ENCODE assay signal across 23 mouse cellular contexts in genomic region chr16:66487194-66487944, GRCm38 (mm10).
A peak's percentile ranks its signal among the peaks of the same experiment; 100 is the strongest.
DNase-seq lines count a peak whose midpoint lies in the region; ATAC-seq and TF ChIP-seq lines count a peak whose summit lies in the region.
"Had no signal": no experiment of that assay in that cellular context is flagged by ENCODE, and none has a peak within 500 bp of the region (broad histone marks: within the 10 kb centered on the region; RNA-seq: fewer than 3 reads in every experiment).

No protein-coding gene starts in this region.

- no peak for DNase-seq in frontal cortex, postnatal 14 days (ENCODE audit: low spot score in 2 of 2)
- DNase-seq in brain, adult 2 months (ENCODE audit: low read depth, low spot score), result peak; percentile 8
- peak; percentile 18 for DNase-seq in midbrain, embryonic 14.5 days
- DNase-seq in heart, adult 2 months, result no peak
- no peak for DNase-seq in ovary, postnatal 14 days (ENCODE audit: low spot score)
- DNase-seq: adrenal gland, postnatal 25 days; cerebellum, adult 11 months; cerebellum, postnatal 25 days; gastrocnemius, postnatal 14 days; heart, adult 11 months; kidney, adult 18-20 months; layer of hippocampus, adult 9-11 months; liver, postnatal 0 days; right cerebral cortex, postnatal 25 days; spleen, adult 18-20 months had no signal

- intact Hi-C loops in heart, adult 2 months (cut with DNase I), result no loop called here

- TF ChIP-seq CTCF in heart, adult 2 months (IDR thresholded peaks at IDR 0.05), result no peak

- H3K27ac ChIP-seq in forebrain, embryonic 13.5 days, result no peak overlapping the region
- H3K27ac ChIP-seq in midbrain, embryonic 14.5 days (replicated peaks; ENCODE audit: low read depth, low read length), result no peak overlapping the region
- no peak overlapping the region for H3K27ac ChIP-seq in heart, adult 2 months
- H3K27ac ChIP-seq: hindbrain, embryonic 14.5 days; macrophage; neural tube, embryonic 15.5 days had no signal

- no peak overlapping the region for H3K9ac ChIP-seq in forebrain, embryonic 13.5 days
- H3K9ac ChIP-seq in midbrain, embryonic 14.5 days (replicated peaks; ENCODE audit: low read length), result no peak overlapping the region
- H3K9ac ChIP-seq in heart, adult 2 months (ENCODE audit: low read depth, low read length), result no peak overlapping the region
- H3K9ac ChIP-seq: heart, embryonic 12.5 days; hindbrain, embryonic 14.5 days; liver, postnatal 0 days; neural tube, embryonic 15.5 days had no signal

- ATAC-seq in frontal cortex, adult (ENCODE audit: low TSS enrichment), result peak; percentile 52
- peak; percentile 80 for ATAC-seq in forebrain, embryonic 13.5 days
- ATAC-seq in midbrain, embryonic 14.5 days (ENCODE audit: low FRiP score, low TSS enrichment), result peak; percentile 76
- ATAC-seq: inflammation-experienced regulatory T-cells, adult 6 months; liver, postnatal 0 days; lung, postnatal 0 days had no signal

- TF ChIP-seq EP300 in heart, adult 2 months (IDR thresholded peaks at IDR 0.05; ENCODE audit: insufficient read depth, low read depth, low read length), result no peak

- no peaks in the 10 kb centered on the region for H3K79me2 ChIP-seq in heart, adult 2 months (replicated peaks; ENCODE audit: control insufficient read depth, insufficient read depth, low read length)

- H3K4me3 ChIP-seq in forebrain, embryonic 13.5 days, result no peak overlapping the region
- H3K4me3 ChIP-seq in midbrain, embryonic 14.5 days (replicated peaks; ENCODE audit: low read depth, low read length), result no peak overlapping the region
- H3K4me3 ChIP-seq in heart, adult 2 months, result no peak overlapping the region
- H3K4me3 ChIP-seq: heart, embryonic 12.5 days; neural tube, embryonic 15.5 days had no signal

- H3K9me3 ChIP-seq in forebrain, embryonic 13.5 days (replicated peaks), result peaks cover 7% of the 10 kb centered on the region
- 0 out of 2 replicates have a peak, but pooled peaks cover 6% of the 10 kb centered on the region for H3K9me3 ChIP-seq in midbrain, embryonic 14.5 days (ENCODE audit: control insufficient read depth, low read length)
- H3K9me3 ChIP-seq: heart, embryonic 12.5 days had no signal

- H3K36me3 ChIP-seq in forebrain, embryonic 13.5 days (ENCODE audit: poor library complexity, severe bottlenecking), result no peaks in the 10 kb centered on the region
- no peaks in the 10 kb centered on the region for H3K36me3 ChIP-seq in midbrain, embryonic 14.5 days (ENCODE audit: control insufficient read depth, insufficient read depth, low read length)
- H3K36me3 ChIP-seq in heart, adult 2 months (ENCODE audit: control insufficient read depth, insufficient read depth, low read length), result no peaks in the 10 kb centered on the region
- H3K36me3 ChIP-seq: heart, embryonic 12.5 days; neural tube, embryonic 15.5 days had no signal

- no peaks in the 10 kb centered on the region for H3K27me3 ChIP-seq in forebrain, embryonic 13.5 days
- no peaks in the 10 kb centered on the region for H3K27me3 ChIP-seq in midbrain, embryonic 14.5 days (ENCODE audit: control insufficient read depth, insufficient read depth, low read length)
- H3K27me3 ChIP-seq in heart, adult 2 months (ENCODE audit: control insufficient read depth, insufficient read depth, low read length), result no peaks in the 10 kb centered on the region
- H3K27me3 ChIP-seq: heart, embryonic 12.5 days; neural tube, embryonic 15.5 days had no signal

- WGBS in forebrain, embryonic 13.5 days, result 32% methylated on average over 10 of the region's 10 CpGs
- WGBS in midbrain, embryonic 14.5 days, result 33% methylated on average over 10 of the region's 10 CpGs
- WGBS in heart, adult 2 months, result 67% methylated on average over 10 of the region's 10 CpGs

- 0 out of 2 replicates have a peak, but pooled peaks cover 4% of the 10 kb centered on the region for H3K4me1 ChIP-seq in forebrain, embryonic 13.5 days
- H3K4me1 ChIP-seq in midbrain, embryonic 14.5 days (ENCODE audit: control insufficient read depth, insufficient read depth, low read length), result no peaks in the 10 kb centered on the region
- no peaks in the 10 kb centered on the region for H3K4me1 ChIP-seq in heart, adult 2 months (ENCODE audit: control insufficient read depth, insufficient read depth, low read length)
- H3K4me1 ChIP-seq: heart, embryonic 12.5 days; neural tube, embryonic 15.5 days had no signal

- H3K4me2 ChIP-seq in forebrain, embryonic 13.5 days, result no peak overlapping the region
- H3K4me2 ChIP-seq in midbrain, embryonic 14.5 days (ENCODE audit: low read length), result no peak overlapping the region
- H3K4me2 ChIP-seq: heart, embryonic 12.5 days; hindbrain, embryonic 14.5 days; neural tube, embryonic 15.5 days had no signal

- TF ChIP-seq POLR2A in heart, adult 2 months (IDR thresholded peaks at IDR 0.05; ENCODE audit: insufficient read depth, low read depth, low read length), result no peak

Comparison
In these comparisons a context has a peak if more than half of its experiments do, and no peak if none do; other contexts are left out.
1. DNase-seq: peak in brain, adult 2 months (single experiment) and midbrain, embryonic 14.5 days (single experiment); none in frontal cortex, postnatal 14 days (0 of 2), heart, adult 2 months (0 of 2) and ovary, postnatal 14 days (single experiment).
2. Peak in every context shown above with its lines, with median percentiles within 50 percentile points of each other: ATAC-seq.